Mouse (Mus musculus) testis, adult 2 months (tissue): Measurements from ENCODE around the gene Dbx1. TPM values are rescaled to one million over a fixed set of nuclear protein-coding genes. Genes with fewer than 3 reads are reported as not detected.

Experiments
- H3K27ac ChIP-seq: fragments of 200-500 bp; 2 replicates; pipeline ENCODE4 v1.5.1; 2012; ENCODE audit warnings: low read depth, low read length; ENCODE audit not compliant: control insufficient read depth, insufficient read depth
- H3K27me3 ChIP-seq: fragments of 200-500 bp; 2 replicates; pipeline ENCODE4 v1.6.1; 2012; ENCODE audit warnings: mild to moderate bottlenecking, low read length, moderate library complexity; ENCODE audit not compliant: control insufficient read depth, insufficient read depth
- H3K36me3 ChIP-seq: fragments of 200-500 bp; 2 replicates; pipeline ENCODE4 v1.6.1; 2012; ENCODE audit warnings: mild to moderate bottlenecking, low read length; ENCODE audit not compliant: control insufficient read depth, insufficient read depth
- H3K4me1 ChIP-seq: fragments of 200-500 bp; 2 replicates; pipeline ENCODE4 v1.6.1; 2012; ENCODE audit warnings: low read length; ENCODE audit not compliant: control insufficient read depth, insufficient read depth
- H3K4me3 ChIP-seq: fragments of 200-500 bp; 2 replicates; pipeline ENCODE4 v1.5.1; 2012; ENCODE audit warnings: low read depth, mild to moderate bottlenecking, low read length, moderate library complexity, mixed read lengths; ENCODE audit not compliant: control insufficient read depth
- CTCF ChIP-seq: fragments of 200-500 bp; IDR thresholded peaks from 2 replicates; pipeline ENCODE4 v1.5.1; 2012; ENCODE audit warnings: low read depth, mild to moderate bottlenecking, inconsistent platforms, low read length, moderate library complexity; ENCODE audit not compliant: control insufficient read depth, insufficient read depth, insufficient replicate concordance
- POLR2A ChIP-seq: fragments of 200-500 bp; IDR thresholded peaks from 2 replicates; pipeline ENCODE4 v1.6.1; 2012; ENCODE audit warnings: low read depth, mild to moderate bottlenecking, inconsistent platforms, low read length, moderate library complexity; ENCODE audit not compliant: control insufficient read depth
- polyA plus RNA-seq: library from polyadenylated mRNA; depleted of rRNA; stranded (reverse); fragments of >200 nt; gene quantifications from 2 replicates; pipeline ENCODE4 v1.2.3, GENCODE M21; 2012; rRNA removed

Dbx1 gene
- not detected in 2 replicates for polyA plus RNA-seq

DNA sequence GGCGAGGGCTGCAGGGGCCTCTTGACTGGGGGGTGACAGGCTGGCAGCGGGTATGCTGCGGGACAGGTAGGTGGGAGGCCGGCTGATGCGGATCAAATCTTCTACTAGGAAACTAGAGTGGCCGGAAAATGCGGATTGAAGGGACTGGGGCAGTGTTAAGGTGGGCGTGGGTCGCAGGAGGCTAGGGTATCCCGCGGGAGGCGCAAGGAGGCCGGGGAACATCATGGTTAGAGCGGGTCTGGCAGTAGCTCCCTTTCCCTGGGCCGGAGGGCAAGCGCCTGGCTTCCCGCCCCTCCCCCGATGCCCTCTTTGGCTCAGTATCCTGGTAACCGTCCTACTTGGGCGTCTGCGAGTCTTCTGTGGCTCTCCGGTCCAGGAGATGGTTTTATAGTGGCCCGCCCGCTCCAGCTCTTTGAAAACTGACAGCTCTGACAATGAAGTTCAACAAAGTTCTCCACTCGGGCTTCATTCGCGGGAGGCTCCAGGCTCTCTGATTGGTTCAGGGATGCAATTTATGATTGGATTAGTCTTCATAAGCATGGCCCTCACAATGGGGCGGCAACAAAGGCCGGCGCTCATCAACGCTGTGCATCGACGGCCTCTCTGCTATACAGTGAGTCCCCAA, at the start of gene Dbx1:
TSS of gene Dbx1 (minus strand) at position 359 of the 625 bp plus-strand sequence.
- TF ChIP-seq POLR2A, result no peak
- no peak for TF ChIP-seq CTCF
- Histone ChIP-seq H3K4me1 (peaks cover 14% of the 10 kb centered on the region), H3K27me3 (peaks cover 4% of the 10 kb centered on the region), H3K36me3 (no peaks in the 10 kb centered on the region), H3K4me3 (no peak within 1 kb of the TSS), H3K27ac (no peak within 1 kb of the TSS)

DNA sequence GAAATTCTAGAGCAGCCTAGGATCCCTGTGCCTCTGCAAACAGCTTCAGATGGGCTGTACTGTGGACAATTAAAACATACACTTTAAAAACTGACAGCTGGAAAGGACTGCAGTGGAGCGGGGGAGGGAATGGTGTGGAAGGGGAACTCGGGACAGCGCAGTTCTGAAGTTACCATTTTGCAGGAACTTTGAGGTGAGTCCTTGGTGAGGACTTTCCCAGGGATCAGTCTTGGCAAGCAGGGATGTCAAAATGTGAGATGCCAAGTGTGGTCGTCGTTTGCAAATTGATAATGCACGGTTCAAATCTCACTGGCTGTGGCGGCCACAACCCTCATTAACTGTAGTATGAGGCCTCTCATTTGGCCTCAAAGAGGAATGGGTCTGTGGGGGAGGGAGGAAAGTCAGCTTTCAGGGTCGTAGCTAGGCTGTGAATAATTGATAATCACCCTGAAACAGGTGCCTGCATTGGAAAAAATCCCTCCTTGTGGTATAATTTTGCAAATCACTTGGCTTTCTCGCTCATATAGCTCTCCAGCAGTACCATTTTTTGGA, 42.3 kb upstream of the Dbx1 start:
- Histone ChIP-seq H3K27ac (no peak overlapping the region), H3K27me3 (no peaks in the 10 kb centered on the region)

DNA sequence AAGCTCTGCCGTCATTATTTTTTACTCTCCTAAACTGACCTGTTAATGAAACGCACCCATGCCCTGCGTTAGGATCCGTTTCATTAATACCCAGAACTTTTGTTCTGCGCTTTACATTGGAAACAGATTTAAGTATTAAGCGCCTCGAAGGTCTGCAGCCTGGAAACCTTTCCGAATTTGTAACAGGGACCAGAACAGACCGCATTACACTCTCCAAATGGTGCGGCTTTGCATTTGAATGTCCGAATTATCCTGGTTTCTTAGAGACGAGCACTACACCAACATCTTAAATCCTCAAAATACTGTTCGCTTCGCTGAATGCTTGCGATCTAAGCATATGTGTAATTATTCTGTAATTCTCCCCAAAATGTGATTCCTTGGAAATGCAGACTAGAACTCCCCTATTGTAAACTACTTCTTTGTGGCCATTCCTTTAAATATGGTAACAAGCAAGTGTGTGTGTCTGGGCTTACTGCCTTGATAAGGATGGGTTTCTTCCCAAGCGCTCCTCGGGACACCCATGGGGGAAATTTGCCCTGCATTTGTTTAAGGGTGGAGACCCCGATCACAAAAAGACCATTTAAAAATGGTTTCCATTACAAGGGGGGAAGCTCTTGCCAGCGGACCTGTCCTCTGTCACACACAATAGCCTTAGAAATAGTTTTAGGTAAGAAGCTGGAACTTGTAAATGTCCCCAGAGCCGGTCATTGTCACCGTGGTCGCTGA, 41.6 kb upstream of the Dbx1 start:
- no peak overlapping the region for H3K27ac ChIP-seq
- H3K27me3 ChIP-seq, result no peaks in the 10 kb centered on the region
- H3K4me3 ChIP-seq, result no peak overlapping the region
- H3K36me3 ChIP-seq, result no peaks in the 10 kb centered on the region
- no peaks in the 10 kb centered on the region for H3K4me1 ChIP-seq
- no peak for TF ChIP-seq POLR2A
- no peak for TF ChIP-seq CTCF

More for the DNA sequence above, 42.3 kb upstream of the Dbx1 start:
- Histone ChIP-seq H3K4me3 (no peak overlapping the region), H3K4me1 (no peaks in the 10 kb centered on the region), H3K36me3 (no peaks in the 10 kb centered on the region)
- TF ChIP-seq CTCF (no peak), POLR2A (no peak)

DNA sequence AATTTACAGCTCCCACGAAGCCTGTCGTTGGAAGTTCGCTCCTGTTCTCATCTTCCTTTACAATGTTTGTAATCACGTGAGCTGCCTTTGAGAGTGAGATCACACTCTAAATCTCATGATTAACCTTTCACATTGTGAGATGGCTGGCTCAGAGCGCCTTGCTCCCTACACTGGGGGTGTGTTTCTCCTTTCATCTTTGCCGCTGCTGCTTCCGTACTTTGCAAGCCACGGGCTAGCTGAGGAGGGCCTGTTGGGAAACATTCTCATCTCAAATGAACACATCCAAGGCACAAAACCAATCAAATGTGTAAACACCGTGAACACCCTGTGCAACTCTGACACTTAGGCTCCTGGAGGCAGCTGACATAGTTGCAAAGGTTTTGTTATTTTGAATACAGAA, 40.5 kb upstream of the Dbx1 start:
- Histone ChIP-seq H3K36me3 (no peaks in the 10 kb centered on the region), H3K27me3 (no peaks in the 10 kb centered on the region), H3K4me1 (no peaks in the 10 kb centered on the region), H3K4me3 (no peak overlapping the region), H3K27ac (no peak overlapping the region)
- TF ChIP-seq CTCF (no peak), POLR2A (no peak)

DNA sequence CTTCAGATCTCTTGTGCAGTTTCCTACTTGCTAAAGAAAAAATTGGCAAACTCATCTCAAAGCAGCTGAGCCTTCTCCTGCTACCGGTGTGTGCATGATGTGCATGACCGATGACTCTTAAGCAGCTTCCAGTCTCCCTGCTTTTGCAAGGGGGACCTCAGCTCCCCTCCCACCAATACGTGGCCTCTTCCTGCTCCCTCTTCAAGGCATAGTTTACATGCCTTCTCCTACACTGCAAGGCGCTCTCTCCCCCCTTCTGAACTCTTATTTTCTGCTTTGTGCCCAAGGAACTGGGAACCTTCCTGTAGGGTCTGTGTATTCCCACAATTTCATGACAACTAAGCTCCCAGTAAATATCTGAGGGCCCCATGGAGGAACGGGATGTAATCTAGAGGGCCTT, 40.0 kb upstream of the Dbx1 start:
- Histone ChIP-seq H3K27me3 (no peaks in the 10 kb centered on the region), H3K36me3 (no peaks in the 10 kb centered on the region), H3K4me3 (no peak overlapping the region), H3K4me1 (no peaks in the 10 kb centered on the region), H3K27ac (no peak overlapping the region)
- no peak for TF ChIP-seq CTCF
- TF ChIP-seq POLR2A, result no peak

DNA sequence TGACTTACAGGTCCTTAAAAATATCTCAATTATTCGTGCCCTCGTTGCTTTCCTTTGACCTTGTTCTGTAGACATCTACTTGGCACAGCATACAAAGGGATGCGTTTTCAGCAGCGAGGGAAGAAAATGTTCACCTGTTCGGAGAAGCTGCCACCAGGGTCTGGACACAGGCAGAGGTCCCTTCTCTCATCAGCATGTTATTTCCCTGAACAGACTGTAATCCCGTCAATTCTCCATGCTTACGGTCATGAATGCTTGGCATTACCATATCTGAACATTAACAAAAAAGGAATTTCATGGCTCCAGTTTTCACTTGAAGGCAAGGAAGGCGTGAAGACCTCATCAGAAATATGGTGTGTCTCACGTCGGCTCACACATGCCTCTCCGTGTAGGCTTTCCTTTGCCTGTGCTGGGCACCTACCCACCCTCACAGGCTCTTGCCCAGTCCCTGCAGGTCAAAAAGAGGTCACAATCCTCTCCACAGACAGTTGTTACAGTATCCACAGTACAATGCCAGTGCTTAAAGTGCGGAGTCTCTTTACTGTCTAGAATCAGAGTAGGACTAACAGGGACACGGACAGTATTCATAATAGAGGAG, 31.7 kb upstream of the Dbx1 start:
- TF ChIP-seq POLR2A (no peak), CTCF (no peak)
- Histone ChIP-seq H3K27ac (no peak overlapping the region), H3K4me3 (no peak overlapping the region), H3K27me3 (no peaks in the 10 kb centered on the region), H3K36me3 (no peaks in the 10 kb centered on the region), H3K4me1 (no peaks in the 10 kb centered on the region)

DNA sequence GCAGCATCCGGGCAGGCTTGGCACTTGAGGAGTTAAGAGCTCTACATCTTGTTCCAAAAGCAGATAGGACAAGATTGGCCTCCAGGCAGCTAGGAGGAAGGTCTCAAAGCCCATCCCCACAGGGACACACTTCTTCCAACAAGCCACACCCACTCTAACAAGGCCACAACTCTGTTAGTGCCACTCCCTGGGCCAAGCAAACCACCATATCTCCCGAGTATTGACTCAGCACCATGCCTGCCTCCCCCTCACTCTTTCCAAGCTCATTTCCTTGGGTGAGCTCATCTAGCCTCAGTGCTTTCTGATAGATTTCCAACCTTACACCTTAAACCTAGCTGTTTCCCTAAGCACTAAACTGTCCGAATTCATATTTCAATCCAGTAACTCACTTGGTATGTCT, 26.9 kb upstream of the Dbx1 start:
- Histone ChIP-seq H3K4me1 (no peaks in the 10 kb centered on the region), H3K27me3 (no peaks in the 10 kb centered on the region), H3K4me3 (no peak overlapping the region), H3K27ac (no peak overlapping the region), H3K36me3 (no peaks in the 10 kb centered on the region)
- TF ChIP-seq CTCF (no peak), POLR2A (no peak)
